Mouse (Mus musculus) lung, postnatal 0 days (tissue): ENCODE measurements around the gene 4932438H23Rik.

Source experiments
- CTCF ChIP-seq: IDR thresholded peaks from 2 replicates; pipeline ENCODE4 v1.5.1; 2016; ENCODE audit warnings: antibody characterized with exemption, mild to moderate bottlenecking
- EP300 ChIP-seq: IDR thresholded peaks from 2 replicates; pipeline ENCODE4 v1.6.1; 2016; ENCODE audit warnings: antibody characterized with exemption, mild to moderate bottlenecking, control low read depth

- TF ChIP-seq CTCF = no peak
- no peak for TF ChIP-seq EP300
These were observed 10.3 kb downstream of the 4932438H23Rik start for GRCm38 (mm10) chr16:91084307-91085238.
